Mouse (Mus musculus) ES-Bruce4 (cell line): ENCODE data around the gene Pls1. TPM values are rescaled to one million over a fixed set of nuclear protein-coding genes. Genes with fewer than 3 reads are reported as not detected.

ENCODE experiments used
- H3K27ac ChIP-seq: 2 replicates; pipeline ENCODE4 v1.5.1; 2012; ENCODE audit warnings: low read length, inconsistent platforms; ENCODE audit not compliant: insufficient read depth
- H3K27me3 ChIP-seq: 2 replicates; pipeline ENCODE4 v1.6.1; 2012; ENCODE audit warnings: mild to moderate bottlenecking, low read length, inconsistent platforms; ENCODE audit not compliant: control insufficient read depth, poor library complexity, insufficient read depth, severe bottlenecking
- H3K36me3 ChIP-seq: 2 replicates; pipeline ENCODE4 v1.6.1; 2012; ENCODE audit warnings: inconsistent platforms, mild to moderate bottlenecking, low read length, moderate library complexity; ENCODE audit not compliant: control insufficient read depth, poor library complexity, insufficient read depth, severe bottlenecking
- H3K4me1 ChIP-seq: one replicate; pipeline ENCODE4 v1.8.1; 2011; ENCODE audit warnings: low read length; ENCODE audit not compliant: control insufficient read depth, insufficient read depth
- H3K4me3 ChIP-seq: 2 replicates; pipeline ENCODE4 v1.5.1; 2011; ENCODE audit warnings: low read depth, mild to moderate bottlenecking, low read length
- H3K9ac ChIP-seq: 2 replicates; pipeline ENCODE4 v1.6.1; 2012; ENCODE audit warnings: low read depth, mild to moderate bottlenecking, inconsistent platforms; ENCODE audit not compliant: poor library complexity, severe bottlenecking
- H3K9me3 ChIP-seq: replicated peaks from 2 replicates; pipeline ENCODE4 v1.6.1; 2012; ENCODE audit warnings: mild to moderate bottlenecking, low read length, inconsistent platforms; ENCODE audit not compliant: control insufficient read depth, poor library complexity, insufficient read depth, severe bottlenecking
- CTCF ChIP-seq: IDR thresholded peaks from one replicate; pipeline ENCODE4 v1.8.1; 2011; ENCODE audit warnings: low read depth, low read length
- EP300 ChIP-seq: IDR thresholded peaks from 2 replicates; pipeline ENCODE4 v1.6.1; 2011; ENCODE audit warnings: low read depth, low read length; ENCODE audit not compliant: insufficient read depth
- POLR2A ChIP-seq: IDR thresholded peaks from one replicate; pipeline ENCODE4 v1.8.1; 2011; ENCODE audit warnings: low read length; ENCODE audit not compliant: insufficient read depth
- polyA plus RNA-seq: library from polyadenylated mRNA; stranded (reverse); fragments of >200 nt; gene quantifications from 2 replicates; pipeline ENCODE4 v1.2.4, GENCODE M21; 2011; ENCODE audit warnings: low read depth; ENCODE audit not compliant: missing spikeins, insufficient read depth, insufficient read length

Gene Pls1
- polyA plus RNA-seq, 1 experiment = 5.9 TPM

DNA sequence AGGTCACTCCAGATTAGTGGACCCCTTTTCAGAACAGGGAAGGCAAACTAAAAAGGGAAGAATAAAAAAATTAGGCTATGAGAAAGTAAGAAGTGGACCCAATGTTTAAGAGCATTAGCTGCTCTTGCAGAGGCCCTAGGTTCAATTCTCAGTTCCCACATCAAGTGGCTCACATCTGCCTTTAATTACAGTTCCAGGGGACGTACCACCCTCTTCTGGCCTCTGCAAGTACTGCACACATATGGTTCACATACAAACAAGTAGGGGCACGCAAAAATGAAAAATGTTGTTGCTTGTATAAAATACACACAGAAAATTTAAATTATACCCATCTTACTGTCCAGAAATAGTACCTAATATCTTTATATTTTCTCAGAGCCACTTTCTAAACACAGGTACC lies 48.8 kb downstream of the Pls1 start:
- no peaks in the 10 kb centered on the region for H3K27me3 ChIP-seq
- no peaks in the 10 kb centered on the region for H3K36me3 ChIP-seq
- no peaks in the 10 kb centered on the region for H3K4me1 ChIP-seq
- H3K9ac ChIP-seq = no peak overlapping the region
- H3K27ac ChIP-seq = no peak overlapping the region
- TF ChIP-seq CTCF (no peak), EP300 (no peak), POLR2A (no peak)
- no peaks in the 10 kb centered on the region for H3K9me3 ChIP-seq
- no peak overlapping the region for H3K4me3 ChIP-seq

DNA sequence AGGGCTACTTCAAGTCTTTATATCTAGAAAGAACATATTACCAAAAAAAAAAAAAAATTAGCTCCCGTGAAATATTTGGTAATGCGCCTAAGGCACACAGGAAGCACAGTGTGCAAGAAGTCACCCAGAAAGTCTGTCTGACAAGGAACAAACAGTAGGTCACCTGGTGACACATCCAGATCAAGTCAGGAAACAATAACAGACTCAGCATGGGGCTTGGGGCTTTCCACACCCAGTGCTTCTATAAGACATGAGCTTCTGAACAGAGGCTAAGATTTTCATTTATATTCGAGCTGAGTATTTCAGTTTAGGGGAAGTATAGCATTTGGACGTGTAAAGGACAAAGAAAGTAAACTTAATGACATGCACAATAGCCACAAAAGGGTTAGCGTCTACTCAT lies 49.3 kb downstream of the Pls1 start:
- Histone ChIP-seq H3K9ac (no peak overlapping the region), H3K36me3 (no peaks in the 10 kb centered on the region), H3K27me3 (no peaks in the 10 kb centered on the region), H3K4me1 (no peaks in the 10 kb centered on the region), H3K4me3 (no peak overlapping the region), H3K27ac (no peak overlapping the region), H3K9me3 (no peaks in the 10 kb centered on the region)
- TF ChIP-seq POLR2A = no peak
- TF ChIP-seq CTCF = no peak
- TF ChIP-seq EP300 = no peak

DNA sequence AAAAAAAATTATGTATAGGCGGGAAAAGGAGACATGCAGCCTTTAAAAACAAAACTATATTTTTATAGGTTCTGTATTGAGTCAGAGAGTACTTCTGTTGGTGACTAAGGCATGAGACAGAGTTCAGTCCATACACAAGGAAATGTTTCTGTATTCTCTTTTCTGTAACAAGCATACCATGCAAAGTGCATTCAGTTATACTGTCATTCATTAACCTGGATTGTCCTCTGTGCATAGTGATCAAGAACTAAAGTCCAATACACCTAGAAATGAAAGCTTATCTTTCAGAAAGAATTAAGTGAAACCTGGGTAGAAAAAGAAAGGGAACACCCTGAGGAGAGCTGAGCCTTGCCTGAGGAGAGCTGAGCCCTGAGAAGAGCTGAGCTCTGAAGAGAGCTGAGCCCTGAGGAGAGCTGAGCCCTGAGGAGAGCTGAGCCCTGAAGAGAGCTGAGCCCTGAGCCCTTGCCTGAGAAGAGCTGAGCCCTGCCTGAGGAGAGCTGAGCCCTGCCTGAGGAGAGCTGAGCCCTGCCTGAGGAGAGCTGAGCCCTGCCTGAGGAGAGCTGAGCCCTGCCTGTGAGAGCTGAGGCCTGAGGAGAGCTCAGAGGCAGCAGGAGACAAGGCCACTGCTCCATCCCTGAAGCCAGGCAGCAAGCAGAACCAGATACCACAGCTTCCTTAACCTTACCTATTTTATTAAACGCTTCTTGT lies 49.9 kb downstream of the Pls1 start:
- no peaks in the 10 kb centered on the region for H3K9me3 ChIP-seq
- no peaks in the 10 kb centered on the region for H3K4me1 ChIP-seq
- no peak overlapping the region for H3K27ac ChIP-seq
- no peak overlapping the region for H3K4me3 ChIP-seq
- H3K27me3 ChIP-seq = no peaks in the 10 kb centered on the region
- no peaks in the 10 kb centered on the region for H3K36me3 ChIP-seq
- TF ChIP-seq EP300 = no peak
- no peak for TF ChIP-seq POLR2A
- no peak for TF ChIP-seq CTCF
- H3K9ac ChIP-seq = no peak overlapping the region

DNA sequence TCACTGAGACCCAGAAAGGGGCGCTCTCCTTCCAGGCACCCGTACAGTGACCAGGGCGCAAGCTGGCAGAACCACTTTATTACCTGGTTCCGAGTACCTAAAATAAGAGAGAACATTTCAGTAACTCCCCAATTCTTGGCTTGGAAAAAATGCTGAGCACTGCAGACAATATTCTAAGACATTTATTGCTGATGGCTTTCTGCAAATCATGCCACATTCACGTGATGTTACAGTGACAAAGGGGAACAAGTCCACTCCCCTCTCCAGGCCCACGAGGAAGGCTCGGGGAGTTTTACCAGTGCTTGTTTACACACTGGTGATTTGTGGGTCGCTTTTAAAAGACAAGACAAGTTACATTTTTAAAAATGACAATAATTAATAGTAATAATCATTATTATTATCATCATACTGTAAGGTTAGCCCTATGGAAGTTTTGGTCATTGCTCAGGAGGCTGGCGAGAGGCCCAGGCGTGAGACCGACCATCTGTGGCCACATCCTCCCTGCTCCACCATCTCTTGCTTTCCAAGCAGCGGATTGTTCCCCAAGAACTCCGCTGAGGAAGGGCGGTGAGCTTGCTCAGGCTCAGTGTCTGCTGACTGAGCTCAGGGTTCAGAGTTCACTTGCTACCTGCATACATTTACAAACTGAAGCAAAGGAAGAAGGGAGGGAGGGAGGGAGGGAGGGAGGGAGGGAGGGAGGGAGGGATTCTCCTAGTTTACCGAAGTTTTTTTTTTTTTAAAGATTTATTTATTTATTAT lies 50.9 kb downstream of the Pls1 start:
- TF ChIP-seq EP300 = no peak
- no peak for TF ChIP-seq CTCF
- TF ChIP-seq POLR2A = no peak

DNA sequence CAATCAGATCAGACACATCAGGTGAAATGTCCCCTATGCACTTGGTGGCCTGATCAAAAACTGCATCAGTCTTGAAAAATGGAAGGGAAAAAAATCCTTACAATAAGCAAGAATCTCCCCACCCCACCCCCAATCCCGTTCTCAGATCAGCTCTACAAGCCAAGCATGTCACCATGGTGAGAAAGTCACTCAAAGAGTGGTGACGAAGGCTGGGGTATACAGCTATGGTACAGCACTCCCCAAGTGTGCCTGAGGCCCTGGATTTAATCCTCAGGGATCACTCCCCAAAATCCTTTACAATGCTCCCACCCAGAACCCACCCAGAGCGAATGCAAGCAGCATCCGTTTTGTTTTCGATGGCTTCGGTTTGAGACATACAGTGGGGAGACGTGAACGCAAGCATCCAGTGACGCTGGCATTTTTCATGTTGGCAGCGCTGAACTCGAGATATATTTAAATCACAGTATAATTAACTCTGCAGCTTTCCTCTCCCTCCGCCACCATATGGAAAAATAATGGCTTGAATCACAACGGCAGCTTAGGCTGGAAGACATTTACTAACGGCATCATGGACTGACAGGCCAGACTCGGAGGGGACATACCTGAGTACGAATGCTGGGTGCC lies 60.1 kb downstream of the Pls1 start:
- Histone ChIP-seq H3K27me3 (no peaks in the 10 kb centered on the region), H3K27ac (no peak overlapping the region), H3K4me1 (no peaks in the 10 kb centered on the region), H3K9me3 (no peaks in the 10 kb centered on the region), H3K36me3 (no peaks in the 10 kb centered on the region), H3K4me3 (no peak overlapping the region), H3K9ac (no peak overlapping the region)
- TF ChIP-seq POLR2A = no peak
- no peak for TF ChIP-seq CTCF
- TF ChIP-seq EP300 = no peak

More for the DNA sequence above, 50.9 kb downstream of the Pls1 start:
- peak overlapping the region; percentile 30 for H3K4me3 ChIP-seq
- H3K9ac ChIP-seq = no peak overlapping the region
- no peaks in the 10 kb centered on the region for H3K4me1 ChIP-seq
- H3K27me3 ChIP-seq = no peaks in the 10 kb centered on the region
- H3K9me3 ChIP-seq = no peaks in the 10 kb centered on the region
- H3K36me3 ChIP-seq = no peaks in the 10 kb centered on the region
- no peak overlapping the region for H3K27ac ChIP-seq
